Mouse (Mus musculus): Measurements from ENCODE around the gene Dpm1. TPM values are rescaled to one million over a fixed set of nuclear protein-coding genes. Genes with fewer than 3 reads are reported as not detected.

Gene Dpm1
- 10 to 100 TPM; 63.2 to 95.5 (median 78.2) TPM for total RNA-seq (2022)

- peak; percentile 90 for DNase-seq (ENCODE audit: low spot score)
Measured at GRCm38 (mm10) chr2:168230026-168230728, at the start of gene Dpm1, which contains the start of the genes Gm20716 and Mocs3. Dpm1 (minus strand) TSS chr2:168230591. Gm20716 (minus strand) TSS chr2:168230364. Mocs3 (plus strand) TSS chr2:168230622.

DNA sequence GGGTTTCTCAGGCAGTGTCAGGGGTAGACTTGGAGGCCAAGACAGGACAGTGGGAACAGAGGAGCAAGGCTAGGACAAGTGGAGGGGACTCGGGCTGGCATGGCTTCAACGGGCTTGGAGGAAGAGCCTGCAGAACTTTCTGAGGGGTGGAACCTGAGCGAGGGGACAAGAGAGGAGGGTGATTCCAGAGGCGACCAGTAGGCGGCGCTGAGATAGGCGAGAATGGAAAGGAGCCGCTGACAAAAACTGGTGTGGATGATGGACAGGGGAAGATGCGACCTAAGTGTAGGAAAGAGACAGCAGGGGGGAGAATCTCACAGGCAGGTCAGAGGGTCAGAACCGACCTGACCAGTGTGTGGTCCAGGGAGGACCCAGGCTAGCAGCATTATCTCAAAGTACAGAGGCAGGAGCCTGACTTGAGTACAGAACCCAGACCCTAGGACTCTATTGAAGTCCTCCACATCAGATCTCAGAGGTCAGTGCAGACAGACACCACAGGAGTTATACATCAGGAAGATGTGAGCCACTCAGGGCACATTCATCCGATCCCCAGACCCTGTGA, 44.1 kb upstream of the Dpm1 start:
- peak; percentile 24 for DNase-seq (ENCODE audit: low spot score)

DNA sequence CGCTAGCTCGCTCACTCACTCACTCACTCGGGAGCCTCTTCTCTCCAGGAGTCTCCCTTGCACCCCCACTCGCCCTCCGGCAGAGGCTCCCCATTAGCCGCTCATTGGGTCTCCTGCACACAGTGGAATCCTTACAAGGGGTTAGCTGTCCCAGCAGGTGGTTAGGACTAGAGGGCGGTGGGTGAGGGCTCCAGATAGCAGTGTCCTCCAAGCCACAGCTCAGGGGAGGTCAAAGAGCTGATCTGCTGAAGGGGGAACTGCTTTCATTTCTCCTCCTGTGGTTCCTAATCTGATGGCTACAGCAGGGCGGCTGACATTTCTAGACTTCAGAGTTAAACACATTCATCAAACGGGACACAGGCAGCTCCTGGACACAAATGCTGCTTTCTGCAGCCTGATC, 43.0 kb upstream of the Dpm1 start:
- DNase-seq (ENCODE audit: low spot score): no peak

- no peak for DNase-seq (ENCODE audit: low spot score)
Measured at GRCm38 (mm10) chr2:168268033-168268432, 37.6 kb upstream of the Dpm1 start.

DNA sequence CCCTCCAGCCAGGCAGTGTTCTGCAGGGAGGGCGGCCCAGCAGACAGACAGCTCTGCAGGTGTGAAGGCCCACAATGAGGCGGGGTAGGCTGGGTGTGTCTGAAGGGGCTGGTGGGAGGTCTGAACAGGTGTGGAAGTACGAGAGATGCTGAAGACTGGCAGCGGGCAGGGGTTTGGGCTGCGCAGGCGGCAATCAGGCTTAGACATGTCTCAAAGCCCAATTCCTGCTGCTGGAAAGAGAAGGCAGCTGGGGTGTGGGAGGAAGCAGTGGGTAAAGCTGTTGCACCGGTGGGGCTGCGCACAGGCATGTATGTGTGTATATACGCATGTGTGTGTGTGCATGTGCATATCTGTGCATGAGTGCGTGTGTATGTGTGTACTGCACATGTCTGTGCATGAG, 30.5 kb upstream of the Dpm1 start:
- no peak for DNase-seq (ENCODE audit: low spot score)

GRCm38 (mm10) chr2:168260124-168260523, 29.7 kb upstream of the Dpm1 start:
- no peak for DNase-seq (ENCODE audit: low spot score)

- DNase-seq (ENCODE audit: low spot score): peak; percentile 40
Measured at GRCm38 (mm10) chr2:168259046-168259445, 28.7 kb upstream of the Dpm1 start.

- no peak for DNase-seq (ENCODE audit: low spot score)
Measured at GRCm38 (mm10) chr2:168257188-168257587, 26.8 kb upstream of the Dpm1 start.

GRCm38 (mm10) chr2:168256506-168256905, 26.1 kb upstream of the Dpm1 start:
- no peak for DNase-seq (ENCODE audit: low spot score)

- no peak for DNase-seq (ENCODE audit: low spot score)
Measured at GRCm38 (mm10) chr2:168253822-168254221, 23.4 kb upstream of the Dpm1 start.

DNA sequence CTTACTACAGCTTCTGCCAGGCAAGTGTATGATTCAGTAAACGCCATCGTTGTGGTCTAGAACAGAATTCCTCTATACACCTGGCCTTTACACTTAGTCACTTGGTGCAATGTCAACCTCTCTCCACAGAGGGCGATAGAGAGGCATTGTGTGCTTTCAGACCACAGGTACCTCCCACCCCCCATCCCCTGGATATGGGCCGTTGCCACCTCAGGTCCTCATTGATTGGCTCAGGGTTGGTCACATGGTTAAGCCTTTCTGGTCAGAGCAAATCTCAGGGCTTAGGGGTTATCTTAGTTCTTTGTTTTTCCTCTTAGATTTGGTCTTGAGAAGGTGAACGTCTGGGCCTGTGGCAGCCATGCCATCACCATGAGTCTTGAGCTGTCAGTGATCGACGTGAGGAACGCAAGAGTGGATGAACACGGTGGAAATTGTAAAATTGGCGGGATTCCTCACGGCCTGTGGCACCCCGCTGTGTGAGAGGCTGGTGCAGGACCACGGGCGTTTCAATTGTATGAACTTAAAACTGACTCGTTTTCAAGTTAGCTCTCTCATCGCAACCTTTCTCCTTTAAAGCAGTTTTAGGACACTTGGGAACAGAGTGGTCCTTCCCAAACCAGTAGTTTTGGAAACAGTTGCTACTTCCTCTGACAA, 22.4 kb upstream of the Dpm1 start:
- no peak for DNase-seq (ENCODE audit: low spot score)

GRCm38 (mm10) chr2:168250270-168250669, 19.9 kb upstream of the Dpm1 start:
- DNase-seq (ENCODE audit: low spot score): peak; percentile 82

DNA sequence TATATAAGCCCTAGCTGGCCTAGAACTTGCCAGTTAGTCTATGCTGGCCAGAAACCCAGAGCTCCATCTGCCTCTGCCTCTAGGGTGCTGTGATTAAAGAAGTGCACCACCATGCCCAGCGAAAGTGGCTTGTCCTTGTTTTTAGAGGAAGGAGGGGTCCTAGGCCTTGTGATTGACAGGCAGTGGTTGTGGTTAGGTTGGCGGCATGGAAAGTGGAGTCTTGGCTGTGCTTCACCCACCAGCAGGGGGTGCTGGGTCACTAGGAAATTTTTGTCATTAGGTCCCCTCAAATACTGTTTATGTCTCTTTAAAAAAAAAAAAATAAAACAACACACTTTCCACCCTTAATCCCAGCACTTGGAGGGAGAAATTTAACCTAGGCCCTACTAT, 18.5 kb upstream of the Dpm1 start:
- no peak for DNase-seq (ENCODE audit: low spot score)

DNA sequence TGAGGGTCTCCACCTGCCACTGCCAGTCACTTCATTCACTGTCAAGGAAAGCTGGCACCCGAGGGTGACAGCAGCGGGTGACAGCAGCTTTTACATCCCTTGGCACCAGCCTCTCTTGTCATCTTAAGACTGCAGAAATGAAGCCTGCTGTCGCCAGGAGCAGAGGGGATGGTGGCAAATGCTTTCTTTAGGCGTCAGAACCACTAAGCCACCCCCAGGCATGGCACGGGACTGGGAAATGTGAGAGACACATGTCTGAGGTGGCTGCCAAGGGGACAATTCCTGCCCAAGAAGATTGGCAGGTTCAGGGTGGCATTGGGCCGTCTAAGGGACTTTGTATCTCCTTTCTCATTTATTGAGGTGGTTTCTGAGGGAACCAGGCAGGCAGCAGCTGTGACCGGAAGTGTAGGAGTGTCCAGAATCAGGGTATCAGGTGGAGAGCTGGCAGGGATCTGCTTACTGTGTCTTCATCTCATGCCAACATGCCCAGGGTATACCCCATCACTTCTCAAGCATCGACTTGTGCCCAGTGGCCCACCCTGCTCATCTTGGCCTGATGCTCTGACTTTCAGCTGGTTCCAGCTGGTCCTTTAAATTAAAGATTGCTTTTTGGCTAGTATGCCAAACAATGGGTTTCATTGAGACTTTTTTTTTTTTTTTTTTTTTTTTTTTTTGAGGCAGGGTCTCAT, 17.9 kb upstream of the Dpm1 start:
- DNase-seq (ENCODE audit: low spot score): no peak

DNA sequence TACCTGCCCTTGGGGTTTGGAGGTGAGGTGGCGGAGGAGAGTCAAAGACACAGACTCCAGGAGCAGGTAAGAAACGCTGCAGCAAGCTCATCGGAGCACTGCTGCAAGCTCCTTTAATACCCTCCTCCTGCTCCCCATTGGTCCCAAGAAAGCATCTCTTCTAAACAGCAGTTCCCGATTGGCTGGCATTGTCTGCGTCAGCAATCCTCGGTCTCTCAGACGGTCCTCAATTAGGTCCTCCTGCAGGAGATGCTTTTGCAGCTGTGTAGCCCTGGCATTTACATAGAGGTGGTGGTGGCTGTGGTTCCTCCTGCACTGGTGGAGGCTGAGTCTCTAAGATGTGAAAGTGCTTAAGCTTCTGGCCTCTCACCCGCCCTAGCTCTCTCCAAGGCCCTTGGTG, 15.2 kb upstream of the Dpm1 start:
- DNase-seq (ENCODE audit: low spot score): no peak

DNA sequence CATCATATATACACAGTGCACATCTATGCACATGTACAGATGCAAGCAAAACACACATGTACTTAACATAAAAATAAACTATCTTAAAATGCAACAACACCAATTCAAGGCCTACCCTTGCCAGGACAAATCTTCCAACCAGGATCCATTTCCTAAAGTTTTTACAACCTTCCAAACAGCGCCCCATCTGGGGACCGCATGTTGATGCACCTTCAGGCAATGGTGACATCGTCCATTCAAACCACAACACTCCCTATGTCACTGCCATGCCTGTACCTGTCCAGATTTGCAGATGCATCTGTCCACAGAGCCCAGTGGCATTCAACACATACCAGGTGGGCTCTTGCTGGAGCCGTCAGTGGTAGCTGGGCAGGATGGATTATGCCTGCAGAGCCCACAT, 12.9 kb upstream of the Dpm1 start:
- DNase-seq (ENCODE audit: low spot score): no peak

DNA sequence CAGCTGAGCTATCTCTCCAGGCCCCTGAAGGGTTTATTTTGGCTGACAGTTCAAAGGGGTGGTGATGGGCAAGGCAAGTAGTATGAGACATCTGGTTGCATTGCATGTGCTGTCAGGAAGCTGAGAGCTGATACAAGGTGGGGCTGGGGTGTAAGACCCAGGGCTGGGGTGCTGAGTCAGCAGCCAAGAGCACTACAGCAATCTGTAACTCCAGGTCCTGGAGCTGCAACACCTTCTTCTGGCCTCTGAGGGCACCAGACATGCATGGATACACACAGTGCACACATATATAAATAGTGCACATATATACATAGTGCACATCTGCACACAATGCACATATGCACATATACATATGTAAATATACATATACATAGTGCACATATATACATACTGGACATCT, 12.4 kb upstream of the Dpm1 start:
- DNase-seq (ENCODE audit: low spot score): no peak

- no peak for DNase-seq (ENCODE audit: low spot score)
Measured at GRCm38 (mm10) chr2:168238335-168238734, 7.9 kb upstream of the Dpm1 start.

DNA sequence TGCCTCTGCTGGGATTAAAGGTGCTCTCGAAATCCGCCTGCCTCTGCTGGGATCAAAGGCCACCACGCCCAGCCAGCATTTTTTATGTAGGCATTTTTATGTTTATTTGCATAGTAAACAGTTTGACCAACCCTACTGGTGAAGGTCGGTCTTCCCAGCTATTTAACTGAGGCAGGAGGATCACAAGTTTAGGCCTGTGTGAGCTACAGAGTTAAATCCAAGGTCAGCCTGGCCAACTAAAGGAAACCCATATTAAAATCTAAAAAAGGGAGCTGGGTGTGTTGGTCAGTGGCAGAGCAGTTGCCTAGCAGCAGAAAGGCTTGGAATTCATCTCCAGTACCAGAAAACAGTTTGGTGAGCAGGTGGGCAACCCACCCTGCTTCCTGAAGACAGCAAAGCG, 2.9 kb upstream of the Dpm1 start:
- DNase-seq (ENCODE audit: low spot score): no peak

GRCm38 (mm10) chr2:168231471-168231829, 1.1 kb upstream of the Dpm1 start:
- DNase-seq (ENCODE audit: low spot score): no peak

GRCm38 (mm10) chr2:168230773-168231470, 531 bp upstream of the Dpm1 start:
- no peak for DNase-seq (ENCODE audit: low spot score)

All from heart, adult 8-10 months (tissue).